Mouse (Mus musculus) G1E-ER4 (cell line): ENCODE measurements around the gene Rangap1. TPM values are rescaled to one million over a fixed set of nuclear protein-coding genes. Genes with fewer than 3 reads are reported as not detected.

Experiments used
- GATA1 ChIP-seq: IDR thresholded peaks from one replicate; pipeline ENCODE4 v1.8.0; 2012; ENCODE audit warnings: low read length, inconsistent platforms
- polyA plus RNA-seq: library from polyadenylated mRNA; stranded (reverse); fragments of >175 nt; gene quantifications from 2 replicates; pipeline ENCODE4 v1.2.3, GENCODE M21; 2012

Rangap1 gene
- polyA plus RNA-seq, 1 experiment = 309 TPM

DNA sequence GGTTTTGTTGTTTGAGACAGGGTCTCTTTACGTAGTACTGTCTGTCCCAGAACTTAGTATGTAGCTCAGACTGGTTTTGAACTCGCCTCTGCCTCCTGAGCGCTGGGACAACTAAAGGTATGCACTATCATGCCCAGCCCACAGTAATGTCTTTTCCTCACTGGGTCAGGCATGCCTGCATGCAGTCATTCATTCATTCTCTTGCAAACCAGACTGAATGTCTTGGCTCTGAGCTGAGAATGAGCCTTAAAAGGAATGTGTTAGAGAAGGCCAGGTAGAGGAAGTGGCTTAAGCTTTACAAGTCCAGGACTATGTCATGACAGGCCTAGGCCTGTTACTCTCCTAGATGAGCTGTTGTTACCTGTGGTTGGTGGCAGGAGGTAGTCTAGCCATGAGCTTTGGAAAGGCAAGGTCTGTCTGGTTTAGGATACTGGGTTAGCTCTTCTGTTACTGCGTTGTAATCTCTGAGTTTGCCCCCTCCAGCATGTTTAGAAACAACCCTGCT lies 65.0 kb downstream of the Rangap1 start:
- no peak for TF ChIP-seq GATA1

DNA sequence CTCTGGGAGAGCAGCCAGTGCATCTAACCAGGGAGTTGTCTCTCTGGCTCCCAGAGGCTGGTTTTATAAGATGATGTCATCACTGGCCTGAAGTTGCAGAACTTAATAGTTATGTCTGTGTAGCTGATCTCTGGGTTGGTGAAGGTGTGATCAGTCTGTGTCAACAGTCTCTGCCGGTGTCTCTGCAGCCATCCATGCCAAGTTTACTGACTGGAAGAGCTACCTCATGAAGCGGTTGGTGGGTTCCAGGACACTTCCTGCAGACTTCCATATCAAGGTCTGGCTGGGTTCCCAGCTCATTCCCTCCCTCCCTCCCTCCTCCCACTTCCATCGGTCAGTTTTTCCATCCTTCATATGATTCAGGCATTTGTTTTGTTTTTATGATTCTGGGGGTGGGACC lies 68.7 kb downstream of the Rangap1 start:
- TF ChIP-seq GATA1 = no peak

DNA sequence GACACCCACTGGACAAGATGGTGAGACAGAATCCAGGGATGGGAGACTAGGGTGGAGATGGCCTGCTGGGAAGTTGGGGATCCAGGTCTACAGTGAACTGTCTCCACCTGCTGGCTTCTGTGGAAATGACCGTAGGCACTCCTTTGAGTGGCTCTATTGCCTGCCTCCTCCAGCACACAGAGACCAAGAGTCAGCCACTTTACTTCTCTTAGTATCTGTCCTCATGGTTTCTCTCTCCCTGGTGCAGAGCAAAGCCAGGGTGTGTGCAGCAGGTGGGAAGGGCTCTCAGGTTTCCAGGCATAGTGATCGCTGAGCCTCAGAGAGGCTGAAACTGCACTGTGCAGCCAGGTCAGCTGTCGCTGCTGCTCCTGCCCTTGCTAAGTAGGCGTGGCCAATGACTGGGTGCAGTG lies 75.1 kb downstream of the Rangap1 start:
- TF ChIP-seq GATA1 = no peak

DNA sequence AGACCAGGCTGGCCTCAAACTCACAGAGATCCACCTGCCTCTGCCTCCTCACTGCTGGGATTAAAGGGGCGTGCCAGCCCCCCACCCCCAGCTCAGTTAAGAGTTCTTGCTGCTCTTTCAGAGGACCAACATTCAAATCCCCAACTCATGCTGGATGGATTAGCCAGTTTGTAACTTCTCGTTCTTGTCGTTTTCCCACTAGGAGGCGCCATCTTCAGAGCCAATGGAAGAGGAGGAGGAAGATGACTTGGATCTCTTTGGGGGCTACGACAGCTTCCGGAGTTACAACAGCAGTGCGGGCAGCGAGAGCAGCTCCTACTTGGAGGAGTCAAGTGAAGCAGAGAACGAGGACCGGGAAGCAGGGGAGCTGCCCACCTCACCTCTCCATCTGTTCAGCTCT lies 78.4 kb downstream of the Rangap1 start:
- no peak for TF ChIP-seq GATA1

DNA sequence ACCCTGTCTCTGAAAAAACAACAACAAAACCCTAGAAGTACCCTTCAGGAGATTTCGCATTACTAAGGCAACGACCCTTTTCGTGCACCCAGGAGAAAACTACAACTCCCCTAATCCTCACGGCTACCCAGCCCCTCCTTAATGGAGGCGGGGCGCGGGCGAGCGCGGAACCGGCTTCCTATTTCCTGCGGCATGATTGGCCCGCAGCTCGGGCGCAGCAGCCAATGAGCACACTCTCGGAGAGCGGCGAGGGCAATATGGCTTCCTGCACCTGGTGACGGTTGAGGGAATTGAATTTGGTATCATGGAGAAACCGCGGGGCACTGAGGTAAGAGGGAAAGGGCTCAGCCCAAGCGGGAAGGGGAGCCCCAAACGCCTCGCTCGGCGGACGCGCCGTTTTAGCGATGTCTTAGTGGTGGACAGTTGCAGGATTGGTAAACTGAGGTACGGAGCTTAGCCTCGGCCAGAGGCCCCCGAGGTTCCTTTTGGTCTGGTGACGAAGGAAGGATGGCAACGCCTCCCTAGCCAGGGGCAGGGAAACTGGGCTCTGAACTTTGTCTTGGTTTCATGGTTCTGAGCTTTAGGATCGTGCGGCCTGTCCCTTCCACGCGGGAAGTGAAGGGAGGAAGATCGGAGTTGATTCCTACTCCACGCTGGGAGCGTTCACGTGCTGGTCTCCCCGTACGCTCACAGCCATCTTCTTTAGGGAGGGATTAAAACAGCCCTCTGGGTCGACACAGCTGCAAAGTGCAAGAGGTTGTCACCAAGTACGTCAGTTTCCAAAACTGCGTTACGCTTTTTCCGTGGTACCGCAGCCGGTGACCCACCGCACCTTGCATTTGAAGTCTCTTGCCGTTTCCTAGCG lies 81.4 kb downstream of the Rangap1 start, which contains the start of gene L3mbtl2:
L3mbtl2 (plus strand) TSS at position 193 of the 865 bp plus-strand sequence.
- no peak for TF ChIP-seq GATA1

DNA sequence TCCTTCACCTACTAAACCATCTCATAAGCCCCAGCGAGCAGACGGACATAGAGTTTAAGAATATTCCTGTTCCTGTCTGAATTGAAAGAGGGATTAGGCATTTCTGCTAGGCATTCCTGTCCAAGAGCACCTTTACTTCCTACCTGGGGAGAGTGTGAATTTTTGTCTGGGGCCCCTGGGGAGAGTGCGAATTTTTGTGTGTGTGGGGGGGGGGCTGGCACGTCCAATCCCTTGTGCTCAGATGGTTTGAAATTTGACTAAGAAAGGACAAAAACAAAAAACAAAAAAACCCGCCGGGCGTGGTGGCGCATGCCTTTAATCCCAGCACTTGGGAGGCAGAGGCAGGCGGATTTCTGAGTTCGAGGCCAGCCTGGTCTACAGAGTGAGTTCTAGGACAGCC lies 82.0 kb downstream of the Rangap1 start:
- TF ChIP-seq GATA1 = no peak

DNA sequence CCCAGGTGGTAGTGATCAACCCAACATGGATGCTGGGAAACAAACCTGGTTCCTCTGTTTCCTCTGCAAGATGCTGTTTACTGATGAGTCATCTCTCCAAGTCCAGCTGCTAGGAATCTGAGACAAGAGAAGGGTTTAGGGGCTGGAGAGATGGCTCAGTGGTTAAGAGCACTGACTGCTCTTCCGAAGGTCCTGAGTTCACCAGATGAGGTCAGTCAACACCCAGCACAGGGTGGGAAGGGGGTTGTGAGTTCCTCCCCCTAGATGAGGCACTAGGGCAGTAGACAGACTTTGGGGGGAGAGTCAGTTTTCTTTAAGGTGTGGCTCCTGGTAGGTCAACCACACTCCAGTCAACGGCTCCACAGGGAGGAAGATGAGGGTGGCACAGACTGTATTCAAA lies 83.6 kb downstream of the Rangap1 start:
- TF ChIP-seq GATA1 = no peak

Other genes with a start within 250 kb of the Rangap1 start
- 26.2 and 28.9 TPM in 2 replicates for gene Ep300, start 160.2 kb downstream of the Rangap1 start, polyA plus RNA-seq
- gene L3mbtl2, start 81.6 kb downstream of the Rangap1 start, polyA plus RNA-seq = 14.9 and 23.6 TPM in 2 replicates
- 0.06 TPM in 1 of 2 replicates, not detected in the other for gene Chadl, start 48.2 kb downstream of the Rangap1 start, polyA plus RNA-seq
- 72.0 and 77.6 TPM in 2 replicates for gene Zc3h7b, start 473 bp downstream of the Rangap1 start, polyA plus RNA-seq
- gene Tef, start 56.9 kb upstream of the Rangap1 start, polyA plus RNA-seq = 53.4 and 92.0 TPM in 2 replicates
- 34.5 and 37.6 TPM in 2 replicates for gene Tob2, start 113.3 kb upstream of the Rangap1 start, polyA plus RNA-seq
- gene Phf5a, start 126.4 kb upstream of the Rangap1 start, polyA plus RNA-seq = 5.0 and 21.7 TPM in 2 replicates
- gene Aco2, start 126.8 kb upstream of the Rangap1 start, polyA plus RNA-seq = 167 and 205 TPM in 2 replicates
- 66.1 and 86.3 TPM in 2 replicates for gene Polr3h, start 180.7 kb upstream of the Rangap1 start, polyA plus RNA-seq
- gene Csdc2, start 191.2 kb upstream of the Rangap1 start, polyA plus RNA-seq = not detected in 2 replicates
- gene Pmm1, start 215.4 kb upstream of the Rangap1 start, polyA plus RNA-seq = 93.6 and 105 TPM in 2 replicates
- not detected in 2 replicates for gene 1700029P11Rik, start 235.0 kb upstream of the Rangap1 start, polyA plus RNA-seq
- gene Xrcc6, start 242.3 kb upstream of the Rangap1 start, polyA plus RNA-seq = 8.4 and 12.7 TPM in 2 replicates